Mouse (Mus musculus) ES-Bruce4 (cell line): ENCODE measurements around the gene Dlgap3. TPM values are rescaled to one million over a fixed set of nuclear protein-coding genes. Genes with fewer than 3 reads are reported as not detected.
A peak's percentile ranks its signal among the peaks of the same experiment; 100 is the strongest.

Experiments
- H3K27ac ChIP-seq: 2 replicates; pipeline ENCODE4 v1.5.1; 2012; ENCODE audit warnings: low read length, inconsistent platforms; ENCODE audit not compliant: insufficient read depth
- H3K27me3 ChIP-seq: 2 replicates; pipeline ENCODE4 v1.6.1; 2012; ENCODE audit warnings: mild to moderate bottlenecking, low read length, inconsistent platforms; ENCODE audit not compliant: control insufficient read depth, poor library complexity, insufficient read depth, severe bottlenecking
- H3K36me3 ChIP-seq: 2 replicates; pipeline ENCODE4 v1.6.1; 2012; ENCODE audit warnings: inconsistent platforms, mild to moderate bottlenecking, low read length, moderate library complexity; ENCODE audit not compliant: control insufficient read depth, poor library complexity, insufficient read depth, severe bottlenecking
- H3K4me1 ChIP-seq: one replicate; pipeline ENCODE4 v1.8.1; 2011; ENCODE audit warnings: low read length; ENCODE audit not compliant: control insufficient read depth, insufficient read depth
- H3K4me3 ChIP-seq: 2 replicates; pipeline ENCODE4 v1.5.1; 2011; ENCODE audit warnings: low read depth, mild to moderate bottlenecking, low read length
- H3K9ac ChIP-seq: 2 replicates; pipeline ENCODE4 v1.6.1; 2012; ENCODE audit warnings: low read depth, mild to moderate bottlenecking, inconsistent platforms; ENCODE audit not compliant: poor library complexity, severe bottlenecking
- H3K9me3 ChIP-seq: replicated peaks from 2 replicates; pipeline ENCODE4 v1.6.1; 2012; ENCODE audit warnings: mild to moderate bottlenecking, low read length, inconsistent platforms; ENCODE audit not compliant: control insufficient read depth, poor library complexity, insufficient read depth, severe bottlenecking
- CTCF ChIP-seq: IDR thresholded peaks from one replicate; pipeline ENCODE4 v1.8.1; 2011; ENCODE audit warnings: low read depth, low read length
- EP300 ChIP-seq: IDR thresholded peaks from 2 replicates; pipeline ENCODE4 v1.6.1; 2011; ENCODE audit warnings: low read depth, low read length; ENCODE audit not compliant: insufficient read depth
- POLR2A ChIP-seq: IDR thresholded peaks from one replicate; pipeline ENCODE4 v1.8.1; 2011; ENCODE audit warnings: low read length; ENCODE audit not compliant: insufficient read depth
- polyA plus RNA-seq: library from polyadenylated mRNA; stranded (reverse); fragments of >200 nt; gene quantifications from 2 replicates; pipeline ENCODE4 v1.2.4, GENCODE M21; 2011; ENCODE audit warnings: low read depth; ENCODE audit not compliant: missing spikeins, insufficient read depth, insufficient read length

The Dlgap3 gene
- polyA plus RNA-seq, 1 experiment: 7.4 TPM

DNA sequence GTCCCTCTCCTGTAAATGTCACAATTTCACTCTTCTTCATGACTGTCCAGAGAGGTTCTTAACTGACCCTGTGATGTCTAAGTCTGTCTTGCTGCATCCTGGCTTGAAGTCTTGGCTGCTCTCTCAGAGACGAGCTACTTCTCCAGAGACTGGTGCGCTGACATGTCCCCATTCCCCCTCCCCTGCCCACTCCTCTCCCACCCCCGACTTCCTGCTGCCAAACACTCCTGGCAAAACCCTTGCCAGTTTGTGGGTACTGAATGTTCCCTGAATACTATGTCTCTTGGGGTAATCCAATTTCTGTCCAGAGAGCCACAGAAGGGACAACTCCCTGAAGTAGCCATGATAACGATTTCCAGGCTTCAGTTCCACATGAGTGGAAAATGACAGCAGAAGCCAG lies 57.1 kb downstream of the Dlgap3 start:
- TF ChIP-seq CTCF (no peak), POLR2A (no peak), EP300 (no peak)
- Histone ChIP-seq H3K4me1 (peaks cover 4% of the 10 kb centered on the region), H3K27me3 (no peaks in the 10 kb centered on the region), H3K36me3 (no peaks in the 10 kb centered on the region), H3K9ac (no peak overlapping the region), H3K4me3 (no peak overlapping the region), H3K27ac (no peak overlapping the region), H3K9me3 (no peaks in the 10 kb centered on the region)

DNA sequence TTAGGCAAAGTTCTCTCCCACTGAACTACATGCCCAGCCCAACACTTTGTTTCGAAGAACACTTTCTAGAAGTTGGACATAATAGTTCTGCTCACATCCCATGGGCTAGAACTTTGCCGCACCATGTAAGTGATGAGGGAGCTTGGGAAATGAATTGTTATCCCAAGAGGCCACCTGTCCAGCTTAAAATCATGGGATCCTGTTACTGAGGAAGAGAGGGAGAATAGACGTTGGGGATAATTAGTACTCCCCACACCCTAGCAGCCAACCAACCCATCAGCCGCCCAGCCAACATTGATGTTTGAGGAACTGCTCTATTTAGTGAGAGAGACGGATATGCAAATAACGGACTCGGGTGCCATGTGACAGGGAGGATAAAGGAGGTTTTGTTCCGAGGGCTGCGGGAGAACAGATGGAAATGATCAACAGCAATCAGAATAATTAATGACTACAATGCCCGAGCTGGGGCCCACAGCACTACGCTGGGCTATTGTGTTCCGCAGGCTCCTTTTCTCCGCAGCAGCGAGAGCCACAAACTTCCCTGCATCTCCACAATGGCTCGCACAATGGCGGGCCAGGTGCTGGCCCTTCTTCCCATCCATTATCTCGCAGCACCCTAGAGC lies 58.2 kb downstream of the Dlgap3 start:
- Histone ChIP-seq H3K9ac (no peak overlapping the region), H3K36me3 (no peaks in the 10 kb centered on the region), H3K9me3 (no peaks in the 10 kb centered on the region), H3K4me3 (no peak overlapping the region), H3K27me3 (no peaks in the 10 kb centered on the region), H3K4me1 (peaks cover 4% of the 10 kb centered on the region), H3K27ac (peak overlapping the region; percentile 83)
- TF ChIP-seq EP300 (peak; percentile 97), CTCF (no peak), POLR2A (no peak)

DNA sequence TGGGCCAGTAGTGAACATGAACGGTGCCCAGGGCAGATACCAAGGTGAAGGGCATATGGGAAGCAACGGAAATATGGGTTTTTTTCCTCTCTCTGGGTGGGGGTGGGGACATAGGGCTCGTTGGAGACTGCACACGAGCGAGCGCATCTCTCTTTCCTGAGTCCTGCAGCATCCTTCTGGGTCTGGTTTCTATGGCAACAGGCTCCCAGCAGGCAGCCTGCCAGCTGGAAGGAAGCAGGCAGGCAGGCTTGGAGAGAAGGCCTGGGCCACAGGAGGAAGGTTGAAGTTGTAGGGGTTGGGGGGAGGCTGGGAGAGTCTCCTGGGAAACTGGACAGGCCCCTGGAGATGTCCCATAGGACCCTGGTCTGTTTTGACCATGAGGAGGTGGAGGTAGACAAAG lies 63.0 kb downstream of the Dlgap3 start:
- Histone ChIP-seq H3K9ac (no peak overlapping the region), H3K4me1 (peaks cover 2% of the 10 kb centered on the region), H3K27me3 (no peaks in the 10 kb centered on the region), H3K36me3 (no peaks in the 10 kb centered on the region), H3K4me3 (no peak overlapping the region), H3K9me3 (no peaks in the 10 kb centered on the region), H3K27ac (no peak overlapping the region)
- no peak for TF ChIP-seq CTCF
- no peak for TF ChIP-seq EP300
- no peak for TF ChIP-seq POLR2A

DNA sequence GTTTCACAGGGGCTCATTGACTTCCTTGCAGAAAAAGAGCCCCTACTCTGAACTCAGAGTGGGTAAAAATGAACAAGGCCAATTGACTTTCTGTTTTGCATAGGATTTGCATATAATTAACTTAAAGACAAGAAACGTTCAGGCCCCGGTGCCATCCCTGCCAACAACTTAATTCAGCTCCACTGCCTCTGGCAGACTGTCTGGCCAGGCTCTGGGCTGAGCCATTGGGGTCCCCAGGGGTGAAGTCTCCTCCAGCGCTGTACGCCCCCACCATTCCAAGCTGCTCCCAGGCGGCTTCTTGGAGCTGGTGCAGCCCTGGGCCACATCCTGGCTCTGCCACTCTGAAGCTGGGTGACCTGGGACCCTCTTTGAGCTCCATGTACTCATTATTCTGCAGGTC lies 63.5 kb downstream of the Dlgap3 start:
- no peaks in the 10 kb centered on the region for H3K36me3 ChIP-seq
- no peaks in the 10 kb centered on the region for H3K9me3 ChIP-seq
- peaks cover 2% of the 10 kb centered on the region for H3K4me1 ChIP-seq
- no peaks in the 10 kb centered on the region for H3K27me3 ChIP-seq
- no peak overlapping the region for H3K9ac ChIP-seq
- TF ChIP-seq CTCF: no peak
- no peak for TF ChIP-seq POLR2A
- no peak for TF ChIP-seq EP300
- no peak overlapping the region for H3K27ac ChIP-seq
- H3K4me3 ChIP-seq: no peak overlapping the region

DNA sequence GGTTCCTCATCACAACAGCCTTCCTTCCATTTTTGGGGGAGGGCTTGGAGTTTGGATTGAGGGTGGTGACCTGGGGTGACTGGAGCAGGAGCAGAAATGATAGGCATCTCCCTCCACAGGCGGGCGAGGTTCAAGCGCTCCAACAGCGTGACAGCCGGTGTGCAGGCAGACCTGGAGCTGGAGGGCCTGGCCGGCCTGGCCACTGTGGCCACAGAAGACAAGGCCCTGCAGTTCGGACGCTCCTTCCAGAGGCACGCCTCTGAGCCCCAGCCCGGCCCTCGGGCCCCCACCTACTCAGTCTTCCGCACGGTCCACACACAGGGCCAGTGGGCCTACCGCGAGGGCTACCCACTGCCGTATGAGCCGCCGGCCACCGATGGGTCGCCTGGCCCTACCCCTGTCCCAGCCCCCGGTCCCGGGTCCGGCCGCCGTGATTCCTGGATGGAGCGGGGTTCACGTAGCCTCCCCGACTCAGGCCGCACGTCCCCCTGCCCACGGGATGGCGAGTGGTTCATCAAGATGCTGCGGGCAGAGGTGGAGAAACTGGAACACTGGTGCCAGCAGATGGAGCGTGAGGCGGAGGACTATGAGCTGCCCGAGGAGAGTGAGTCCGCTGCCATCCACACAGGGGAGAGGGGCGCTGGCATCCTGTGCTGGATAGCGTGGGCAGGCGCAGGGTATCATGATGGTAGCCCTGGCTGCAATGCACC lies 64.6 kb downstream of the Dlgap3 start:
- H3K27me3 ChIP-seq: no peaks in the 10 kb centered on the region
- H3K4me3 ChIP-seq: peak overlapping the region; percentile 31
- no peaks in the 10 kb centered on the region for H3K9me3 ChIP-seq

More for the DNA sequence above, 64.6 kb downstream of the Dlgap3 start:
- H3K9ac ChIP-seq: peak overlapping the region; percentile 35
- TF ChIP-seq CTCF: no peak
- no peak for TF ChIP-seq POLR2A
- no peak for TF ChIP-seq EP300
- H3K36me3 ChIP-seq: no peaks in the 10 kb centered on the region
- no peak overlapping the region for H3K27ac ChIP-seq
- H3K4me1 ChIP-seq: peaks cover 4% of the 10 kb centered on the region
